Mouse (Mus musculus) bone marrow macrophage, adult 2 months (primary cell): ENCODE measurements around the gene Vmn1r88. TPM values are rescaled to one million over a fixed set of nuclear protein-coding genes. Genes with fewer than 3 reads are reported as not detected.
"Not testable (repeated sequence)": the region's sequence is repeated elsewhere in the genome, so short reads cannot be mapped to it uniquely, and the experiment has no call there.

Experiments
- H3K27ac ChIP-seq: 2 replicates; pipeline ENCODE4 v1.5.1; 2012; ENCODE audit warnings: low read depth, low read length; ENCODE audit not compliant: insufficient read depth
- H3K4me1 ChIP-seq: 2 replicates; pipeline ENCODE4 v1.6.1; 2012; ENCODE audit warnings: low read length; ENCODE audit not compliant: control insufficient read depth, insufficient read depth
- H3K4me3 ChIP-seq: 2 replicates; pipeline ENCODE4 v1.5.1; 2012; ENCODE audit warnings: mild to moderate bottlenecking, low read length, moderate library complexity; ENCODE audit not compliant: insufficient read depth
- CTCF ChIP-seq: IDR thresholded peaks from 2 replicates; pipeline ENCODE4 v1.5.1; 2012; ENCODE audit warnings: low read depth, mild to moderate bottlenecking, low read length, moderate library complexity
- POLR2A ChIP-seq: IDR thresholded peaks from 2 replicates; pipeline ENCODE4 v1.6.1; 2012; ENCODE audit warnings: mild to moderate bottlenecking, low read depth, low read length, borderline replicate concordance
- polyA plus RNA-seq: library from polyadenylated mRNA; stranded (reverse); fragments of >200 nt; gene quantifications from 2 replicates; pipeline ENCODE4 v1.2.4, GENCODE M21; 2012; ENCODE audit not compliant: missing spikeins, insufficient read depth, insufficient read length

Vmn1r88 gene
- 0.07 TPM in 1 of 2 replicates, not detected in the other for polyA plus RNA-seq

DNA sequence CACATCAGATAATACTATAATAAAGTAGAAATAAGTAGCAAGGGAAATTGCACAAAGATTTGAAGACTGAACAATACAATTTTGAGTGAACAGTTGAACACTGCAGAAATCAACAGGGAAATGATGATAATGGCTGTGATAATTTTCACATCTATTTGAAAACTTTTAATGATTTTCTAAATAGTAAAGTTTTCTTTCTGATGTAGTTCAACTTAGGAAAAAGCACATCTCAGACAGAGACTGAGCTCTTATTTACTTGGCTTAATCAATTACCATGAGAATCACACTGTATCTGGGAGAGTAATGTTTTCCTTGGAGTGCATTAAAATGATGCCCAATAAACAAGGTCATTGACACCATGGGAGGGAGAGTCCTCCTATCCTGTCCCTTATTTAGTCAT is at the start of gene Vmn1r88:
Gene Vmn1r88 (plus strand): TSS at position 301 of the 400 bp plus-strand sequence.
- no peaks in the 10 kb centered on the region for H3K4me1 ChIP-seq
- no peak for TF ChIP-seq POLR2A
- TF ChIP-seq CTCF, result no peak
- H3K27ac ChIP-seq, result no peak within 1 kb of the TSS
- no peak within 1 kb of the TSS for H3K4me3 ChIP-seq

DNA sequence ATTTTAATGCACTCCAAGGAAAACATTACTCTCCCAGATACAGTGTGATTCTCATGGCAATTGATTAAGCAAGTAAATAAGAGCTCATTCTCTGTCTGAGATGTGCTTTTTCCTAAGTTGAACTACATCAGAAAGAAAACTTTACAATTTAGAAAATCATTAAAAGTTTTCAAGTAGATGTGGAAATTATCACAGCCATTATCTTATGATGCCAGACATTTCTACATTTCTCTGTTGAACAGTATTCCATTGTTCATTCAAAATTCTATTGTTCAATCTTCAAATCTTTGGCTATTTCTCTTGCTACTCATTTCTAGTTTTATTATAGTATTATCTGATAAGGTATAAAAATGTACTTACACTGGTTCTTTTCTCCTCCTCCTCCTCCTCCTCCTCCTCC is 39.6 kb upstream of the Vmn1r88 start, which contains the start of gene Vmn1r86:
Gene Vmn1r86 (minus strand): TSS at position 101 of the 400 bp plus-strand sequence.
- no peak for TF ChIP-seq CTCF
- TF ChIP-seq POLR2A, result no peak
- Histone ChIP-seq H3K4me3 (no peak within 1 kb of the TSS), H3K4me1 (no peaks in the 10 kb centered on the region), H3K27ac (no peak within 1 kb of the TSS)

GRCm38 (mm10) chr7:13123554-13124153 is 35.7 kb upstream of the Vmn1r88 start:
- H3K27ac ChIP-seq, H3K4me1 ChIP-seq: not testable (repeated sequence)
- H3K4me3 ChIP-seq, result peak overlapping the region; percentile 11; the same call in 1 of the 2 replicates

GRCm38 (mm10) chr7:13131856-13132255 is 27.5 kb upstream of the Vmn1r88 start:
- Histone ChIP-seq H3K27ac (no peak overlapping the region), H3K4me1 (no peaks in the 10 kb centered on the region), H3K4me3 (no peak overlapping the region)
- TF ChIP-seq CTCF (no peak), POLR2A (no peak)

- Histone ChIP-seq H3K4me1 (no peaks in the 10 kb centered on the region), H3K4me3 (no peak overlapping the region), H3K27ac (no peak overlapping the region)
- TF ChIP-seq CTCF (no peak), POLR2A (no peak)
Measured at GRCm38 (mm10) chr7:13137340-13137739, 22.0 kb upstream of the Vmn1r88 start.

GRCm38 (mm10) chr7:13140057-13140456 is 19.3 kb upstream of the Vmn1r88 start, which contains the start of gene Vmn1r87:
Gene Vmn1r87 (minus strand): TSS chr7:13140157.
- no peak for TF ChIP-seq POLR2A
- no peak for TF ChIP-seq CTCF

DNA sequence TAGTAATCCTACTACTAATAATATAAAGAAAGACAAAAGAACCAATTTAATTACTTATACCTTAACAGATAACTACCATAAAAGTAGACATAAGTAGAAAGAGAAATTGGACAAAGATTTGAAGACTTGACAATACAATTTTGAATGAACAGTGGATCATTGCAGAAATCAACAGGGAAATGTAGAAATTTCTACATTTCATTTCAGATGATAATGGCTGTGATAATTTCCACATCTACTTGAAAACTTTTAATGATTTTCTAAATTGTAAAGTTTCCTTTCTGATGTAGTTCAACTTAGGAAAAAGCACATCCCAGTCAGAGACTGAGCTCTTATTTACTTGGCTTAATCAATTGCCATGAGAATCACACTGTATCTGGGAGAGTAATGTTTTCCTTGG is 53.4 kb downstream of the Vmn1r88 start, which contains the start of gene Vmn1r89:
Gene Vmn1r89 (plus strand): TSS at position 301 of the 400 bp plus-strand sequence.
- Histone ChIP-seq H3K4me1 (no peaks in the 10 kb centered on the region), H3K4me3 (no peak within 1 kb of the TSS), H3K27ac (no peak within 1 kb of the TSS)
- TF ChIP-seq CTCF (no peak), POLR2A (no peak)

More at GRCm38 (mm10) chr7:13140057-13140456, 19.3 kb upstream of the Vmn1r88 start, which contains the start of gene Vmn1r87:
- Histone ChIP-seq H3K4me1 (no peaks in the 10 kb centered on the region), H3K4me3 (no peak within 1 kb of the TSS), H3K27ac (no peak within 1 kb of the TSS)

Other genes starting within 250 kb of the Vmn1r88 start
- gene Rps5, start 237.3 kb upstream of the Vmn1r88 start, polyA plus RNA-seq, result 1,220 and 1,261 TPM in 2 replicates
- 0.24 TPM in 1 of 2 replicates, not detected in the other for gene Rnf225, start 232.2 kb upstream of the Vmn1r88 start, polyA plus RNA-seq
- gene Zfp324, start 193.7 kb upstream of the Vmn1r88 start, polyA plus RNA-seq, result 3.8 and 3.9 TPM in 2 replicates
- gene Zfp446, start 181.7 kb upstream of the Vmn1r88 start, polyA plus RNA-seq, result 2.6 and 3.6 TPM in 2 replicates
- gene Slc27a5, start 161.4 kb upstream of the Vmn1r88 start, polyA plus RNA-seq, result not detected in 2 replicates
- gene Trim28, start 160.5 kb upstream of the Vmn1r88 start, polyA plus RNA-seq, result 165 and 177 TPM in 2 replicates
- 15.6 and 17.3 TPM in 2 replicates for gene Zbtb45, start 149.5 kb upstream of the Vmn1r88 start, polyA plus RNA-seq
- 161 and 167 TPM in 2 replicates for gene Chmp2a, start 124.8 kb upstream of the Vmn1r88 start, polyA plus RNA-seq
- gene Ube2m, start 121.3 kb upstream of the Vmn1r88 start, polyA plus RNA-seq, result 171 and 193 TPM in 2 replicates
- gene Mzf1, start 104.8 kb upstream of the Vmn1r88 start, polyA plus RNA-seq, result 1.2 and 1.5 TPM in 2 replicates
- gene Vmn1r85, start 64.4 kb upstream of the Vmn1r88 start, polyA plus RNA-seq, result not detected in 2 replicates
- 0.57 TPM in 1 of 2 replicates, not detected in the other for gene Vmn1r86, start 39.7 kb upstream of the Vmn1r88 start, polyA plus RNA-seq
- 0.13 TPM in 1 of 2 replicates, not detected in the other for gene Vmn1r87, start 19.4 kb upstream of the Vmn1r88 start, polyA plus RNA-seq
- not detected in 2 replicates for gene Vmn1r89, start 53.5 kb downstream of the Vmn1r88 start, polyA plus RNA-seq
- gene Lig1, start 117.7 kb downstream of the Vmn1r88 start, polyA plus RNA-seq, result 44.4 and 49.4 TPM in 2 replicates
- gene Zswim9, start 119.2 kb downstream of the Vmn1r88 start, polyA plus RNA-seq, result 4.3 and 7.2 TPM in 2 replicates
- 0.32 TPM in 2 replicates for gene Pla2g4c, start 165.1 kb downstream of the Vmn1r88 start, polyA plus RNA-seq
- not detected in 2 replicates for gene Cabp5, start 238.6 kb downstream of the Vmn1r88 start, polyA plus RNA-seq